Mouse (Mus musculus) frontal cortex, postnatal 10 days (tissue): ENCODE data around the gene Olfr890.
"Not testable (repeated sequence)": the region's sequence is repeated elsewhere in the genome, so short reads cannot be mapped to it uniquely, and the experiment has no call there.

ENCODE experiments used
- DNase-seq, 2 experiments: peaks; one replicate each; pipeline ENCODE4 v3.0.0; 2022; ENCODE audit warnings: low spot score in 2 of 2, mixed read lengths in 1 of 2

The Olfr890 gene

DNA sequence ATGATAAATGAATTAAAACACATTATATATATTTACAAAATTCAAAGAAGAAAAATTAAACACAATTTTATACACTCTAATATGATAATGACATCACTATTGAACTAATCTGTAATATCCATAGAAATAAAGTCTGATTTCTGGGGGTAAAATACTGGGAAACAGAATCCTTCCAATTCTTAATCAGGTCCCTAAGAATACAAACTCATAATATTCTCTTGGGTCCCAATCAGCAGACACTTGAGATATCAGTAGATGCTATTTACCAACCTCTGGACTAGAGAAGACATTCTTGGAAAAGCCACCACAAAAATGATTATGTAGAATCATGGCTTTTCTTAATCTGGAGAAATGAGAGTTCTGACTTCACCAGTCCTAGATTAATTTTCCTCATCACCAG lies at the start of gene Olfr890:
Gene Olfr890, plus strand, starts transcription at position 301 of the 400 bp plus-strand sequence.
- no peak for DNase-seq

DNA sequence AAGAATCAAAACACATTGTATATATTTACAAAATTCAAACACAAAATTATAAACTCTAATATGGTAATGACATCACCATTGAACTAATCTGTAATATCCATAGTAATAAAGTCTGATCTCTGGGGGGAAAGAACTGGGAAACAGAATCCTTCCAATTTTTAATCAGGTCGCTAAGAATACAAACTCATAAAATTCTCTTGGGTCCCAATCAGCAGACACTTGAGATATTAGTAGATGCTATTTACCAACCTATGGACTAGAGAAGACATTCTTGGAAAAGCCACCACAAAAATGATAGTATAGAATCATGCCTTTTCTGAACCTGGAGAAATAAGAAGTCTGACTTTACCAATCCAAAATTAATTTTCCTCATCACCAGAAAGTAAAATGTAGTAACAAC lies 34.5 kb upstream of the Olfr890 start, which contains the start of gene Olfr888:
Gene Olfr888, plus strand, starts transcription at position 301 of the 400 bp plus-strand sequence.
- DNase-seq, result no peak

DNA sequence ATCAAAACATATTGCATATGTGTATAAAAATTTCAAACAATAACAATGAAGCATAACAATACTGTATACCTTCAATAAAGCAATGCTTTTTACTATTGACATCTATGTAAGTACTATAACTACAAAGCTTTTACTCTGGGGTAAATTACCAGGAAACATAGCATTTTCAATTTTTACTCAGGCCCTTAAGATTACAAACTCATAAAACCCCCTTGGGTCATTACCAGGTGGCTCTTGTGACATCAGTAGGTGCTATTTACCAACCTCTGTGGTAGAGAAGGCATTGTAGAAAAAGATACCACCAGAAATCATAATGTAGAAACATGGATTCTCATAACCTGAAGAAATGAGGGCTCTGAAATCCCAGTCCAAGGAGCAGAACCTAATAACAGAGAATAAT lies 27.4 kb upstream of the Olfr890 start, which contains the start of gene Olfr889:
Gene Olfr889, plus strand, starts transcription at position 301 of the 400 bp plus-strand sequence.
- no peak for DNase-seq

DNA sequence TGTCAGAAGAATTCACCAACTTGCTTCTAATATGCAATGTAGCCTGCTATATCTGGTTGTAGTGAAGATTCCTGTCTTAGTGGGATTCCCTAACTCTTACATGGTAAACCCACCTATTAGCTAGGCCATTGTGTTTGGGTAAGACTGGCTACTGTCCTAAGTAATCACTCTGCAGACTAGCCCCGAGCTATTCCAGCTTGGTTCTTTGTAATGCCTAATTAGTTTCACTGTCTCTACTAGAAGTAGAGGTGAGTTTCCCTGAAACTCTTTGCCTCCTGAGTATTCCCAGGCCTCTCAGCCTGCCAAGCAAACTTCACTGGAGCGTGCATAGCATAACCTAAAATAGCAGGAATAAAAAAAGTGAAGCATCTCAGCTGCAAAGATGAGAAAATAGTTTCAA lies 26.0 kb downstream of the Olfr890 start:
- DNase-seq, result not testable (repeated sequence)

DNA sequence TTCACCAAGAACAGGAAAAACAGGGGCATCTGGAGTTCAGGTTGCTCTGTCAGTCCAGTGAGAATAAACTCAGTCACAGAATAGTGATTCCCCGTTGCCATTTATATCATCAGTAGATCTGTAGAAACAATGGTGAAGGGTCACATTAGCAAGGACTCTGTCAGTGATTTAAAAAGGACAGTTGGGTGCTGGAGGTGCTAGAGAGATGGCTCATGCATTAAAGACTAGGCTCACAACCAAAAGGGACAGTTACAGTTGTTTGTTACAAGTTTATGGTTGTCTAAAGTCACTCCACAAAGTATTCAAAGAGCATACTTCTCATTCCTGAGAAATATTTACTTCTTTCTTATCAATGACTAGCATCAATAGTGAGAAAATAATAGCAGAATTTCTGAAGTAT lies 38.4 kb downstream of the Olfr890 start, which contains the start of gene Olfr891:
Gene Olfr891, minus strand, starts transcription at position 101 of the 400 bp plus-strand sequence.
- DNase-seq, result no peak
